Mouse (Mus musculus): ENCODE measurements around the gene Cyp2ab1. TPM values are rescaled to one million over a fixed set of nuclear protein-coding genes. Genes with fewer than 3 reads are reported as not detected.
"Not testable (repeated sequence)": the region's sequence is repeated elsewhere in the genome, so short reads cannot be mapped to it uniquely, and the experiment has no call there.

The Cyp2ab1 gene
- 0.34 and 0.70 TPM in 2 replicates for total RNA-seq (2021)
- long read RNA-seq, experiment 1 = 0 reads
- long read RNA-seq, experiment 2 = 0 reads

GRCm38 (mm10) chr16:20325286-20325685, at the start of gene Cyp2ab1:
Gene Cyp2ab1 (minus strand): TSS chr16:20325404.
- DNase-seq = no peak

- peak; percentile 19 for DNase-seq
Measured at GRCm38 (mm10) chr16:20371731-20372130, 46.5 kb upstream of the Cyp2ab1 start.

GRCm38 (mm10) chr16:20368221-20368620, 43.0 kb upstream of the Cyp2ab1 start:
- no peak for DNase-seq

- no peak for DNase-seq
Measured at GRCm38 (mm10) chr16:20362121-20362520, 36.9 kb upstream of the Cyp2ab1 start.

GRCm38 (mm10) chr16:20361496-20361895, 36.3 kb upstream of the Cyp2ab1 start:
- not testable (repeated sequence) for DNase-seq

- no peak for DNase-seq
Measured at GRCm38 (mm10) chr16:20359643-20360295, 34.6 kb upstream of the Cyp2ab1 start.

- no peak for DNase-seq
Measured at GRCm38 (mm10) chr16:20357837-20358236, 32.6 kb upstream of the Cyp2ab1 start.

- DNase-seq = no peak
Measured at GRCm38 (mm10) chr16:20354762-20355161, 29.6 kb upstream of the Cyp2ab1 start.

GRCm38 (mm10) chr16:20354011-20354410, 28.8 kb upstream of the Cyp2ab1 start:
- no peak for DNase-seq

GRCm38 (mm10) chr16:20345464-20345863, 20.3 kb upstream of the Cyp2ab1 start:
- no peak for DNase-seq

GRCm38 (mm10) chr16:20338616-20339015, 13.4 kb upstream of the Cyp2ab1 start:
- no peak for DNase-seq

- no peak for DNase-seq
Measured at GRCm38 (mm10) chr16:20334918-20335317, 9.7 kb upstream of the Cyp2ab1 start.

GRCm38 (mm10) chr16:20328306-20328705, 3.1 kb upstream of the Cyp2ab1 start:
- peak; percentile 30 for DNase-seq

- DNase-seq = no peak
Measured at GRCm38 (mm10) chr16:20323907-20324306, 1.3 kb downstream of the Cyp2ab1 start.

GRCm38 (mm10) chr16:20322274-20322673, 2.9 kb downstream of the Cyp2ab1 start:
- DNase-seq = no peak

- no peak for DNase-seq
Measured at GRCm38 (mm10) chr16:20316770-20317169, 8.4 kb downstream of the Cyp2ab1 start.

GRCm38 (mm10) chr16:20315266-20315665, 9.9 kb downstream of the Cyp2ab1 start:
- DNase-seq = peak; percentile 45

- no peak for DNase-seq
Measured at GRCm38 (mm10) chr16:20312272-20312671, 12.9 kb downstream of the Cyp2ab1 start.

- DNase-seq = peak; percentile 86
Measured at GRCm38 (mm10) chr16:20301770-20302649, 23.2 kb downstream of the Cyp2ab1 start, which contains the start of gene Parl. Gene Parl (minus strand): TSS chr16:20302387.

GRCm38 (mm10) chr16:20300076-20300475, 25.1 kb downstream of the Cyp2ab1 start:
- no peak for DNase-seq

- no peak for DNase-seq
Measured at GRCm38 (mm10) chr16:20280238-20280637, 45.0 kb downstream of the Cyp2ab1 start.

- no peak for DNase-seq
Measured at GRCm38 (mm10) chr16:20279395-20279794, 45.8 kb downstream of the Cyp2ab1 start.

- DNase-seq = no peak
Measured at GRCm38 (mm10) chr16:20272994-20273393, 52.2 kb downstream of the Cyp2ab1 start.
